Mouse (Mus musculus) liver, embryonic 16.5 days (tissue): ENCODE results near the gene Evpl. TPM values are rescaled to one million over a fixed set of nuclear protein-coding genes. Genes with fewer than 3 reads are reported as not detected.
A peak's percentile ranks its signal among the peaks of the same experiment; 100 is the strongest.

Source experiments
- ATAC-seq: fragments of 200-750 bp; cut with Nextera tagmentation; 2 replicates; pipeline ENCODE4 v1.8.0; 2017; ENCODE audit warnings: low read depth, mild to moderate bottlenecking, moderate number of reproducible peaks, moderate library complexity
- H3K27ac ChIP-seq: fragments of 300-500 bp; sonication (generic); 2 replicates; pipeline ENCODE4 v1.5.1; 2014; ENCODE audit warnings: mild to moderate bottlenecking, low read length
- H3K27me3 ChIP-seq: fragments of 300-500 bp; sonication (generic); 2 replicates; pipeline ENCODE4 v1.6.1; 2014; ENCODE audit warnings: low read depth, low read length, mixed read lengths; ENCODE audit not compliant: control insufficient read depth, insufficient read depth
- H3K36me3 ChIP-seq: fragments of 300-500 bp; sonication (generic); 2 replicates; pipeline ENCODE4 v1.6.1; 2014; ENCODE audit warnings: mild to moderate bottlenecking; ENCODE audit not compliant: control insufficient read depth, insufficient read depth
- H3K4me1 ChIP-seq: fragments of 300-500 bp; sonication (generic); 2 replicates; pipeline ENCODE4 v1.6.1; 2014; ENCODE audit warnings: low read depth, low read length, mixed read lengths; ENCODE audit not compliant: control insufficient read depth
- H3K4me2 ChIP-seq: fragments of 300-500 bp; sonication (generic); 2 replicates; pipeline ENCODE4 v1.6.1; 2014; ENCODE audit warnings: low read depth, low read length, mixed read lengths
- H3K4me3 ChIP-seq: fragments of 300-500 bp; sonication (generic); 2 replicates; pipeline ENCODE4 v1.5.1; 2014; ENCODE audit warnings: low read depth, mild to moderate bottlenecking, low read length
- H3K9ac ChIP-seq: fragments of 300-500 bp; sonication (generic); 2 replicates; pipeline ENCODE4 v1.6.1; 2014; ENCODE audit warnings: low read depth, low read length
- H3K9me3 ChIP-seq: fragments of 300-500 bp; sonication (generic); replicated peaks from 2 replicates; pipeline ENCODE4 v1.6.1; 2016; ENCODE audit warnings: low read length; ENCODE audit not compliant: control insufficient read depth
- WGBS: fragments of 180-500 bp; shearing (Covaris S2); extraction: QIAGEN DNeasy Blood & Tissue Kit; methylation state at CpG from one replicate; pipeline ENCODE4 v1.1.7; 2014; ENCODE audit not compliant: insufficient replicate concordance; 5-methylcytosine and 5-hydroxymethylcytosine counted together
- polyA plus RNA-seq: library from polyadenylated mRNA; unstranded; fragments of >200 nt; fragmentation: Nextera tagmentation; extraction: Ambion mirVana; gene quantifications from 2 replicates; pipeline ENCODE4 v1.2.1, GENCODE M21; 2015

Evpl gene
- polyA plus RNA-seq, 1 experiment from 2014 or later = 0.05 TPM

- peaks cover 30% of the 10 kb centered on the region for H3K4me1 ChIP-seq
- H3K27me3 ChIP-seq = no peaks in the 10 kb centered on the region
- no peak for ATAC-seq
- no peaks in the 10 kb centered on the region for H3K9me3 ChIP-seq
- no peaks in the 10 kb centered on the region; the same call in 1 of the 2 replicates for H3K36me3 ChIP-seq
- peak overlapping the region; percentile 92 for H3K4me3 ChIP-seq
- H3K27ac ChIP-seq = peak overlapping the region; percentile 8
- H3K9ac ChIP-seq = peak overlapping the region; percentile 13; the same call in 1 of the 2 replicates
- peak overlapping the region; percentile 80 for H3K4me2 ChIP-seq
- 70% methylated on average over 6 of the region's 6 CpGs for WGBS
Observed at GRCm38 (mm10) chr11:116197584-116197906, 40.3 kb downstream of the Evpl start.

- Histone ChIP-seq H3K27me3 (no peaks in the 10 kb centered on the region), H3K27ac (peak overlapping the region; percentile 8; the same call in 1 of the 2 replicates), H3K4me1 (peaks cover 30% of the 10 kb centered on the region), H3K9ac (no peak overlapping the region; the same call in 1 of the 2 replicates), H3K4me3 (peak overlapping the region; percentile 92), H3K36me3 (no peaks in the 10 kb centered on the region; the same call in 1 of the 2 replicates), H3K4me2 (peak overlapping the region; percentile 80; the same call in 1 of the 2 replicates), H3K9me3 (no peaks in the 10 kb centered on the region)
- WGBS = 87% methylated on average over 18 of the region's 18 CpGs
- no peak for ATAC-seq
Observed at GRCm38 (mm10) chr11:116196866-116197583, 40.9 kb downstream of the Evpl start.

- H3K27ac ChIP-seq = 0 out of 2 replicates have a peak overlapping the region, but pooled peaks have one; percentile 20
- 59% methylated on average over 3 of the region's 3 CpGs for whole genome bisulfite sequencing
- H3K36me3 ChIP-seq = no peaks in the 10 kb centered on the region; the same call in 1 of the 2 replicates
- H3K27me3 ChIP-seq = no peaks in the 10 kb centered on the region
- H3K9me3 ChIP-seq = no peaks in the 10 kb centered on the region
- peaks cover 29% of the 10 kb centered on the region for H3K4me1 ChIP-seq
- no peak overlapping the region for H3K9ac ChIP-seq
- no peak for ATAC-seq
- H3K4me3 ChIP-seq = no peak overlapping the region; the same call in 1 of the 2 replicates
- H3K4me2 ChIP-seq = peak overlapping the region; percentile 28; the same call in 1 of the 2 replicates
Observed at GRCm38 (mm10) chr11:116196336-116196735, 41.5 kb downstream of the Evpl start.

- WGBS = 15% methylated on average over 5 of the region's 5 CpGs
- Histone ChIP-seq H3K4me3 (0 out of 2 replicates have a peak overlapping the region, but pooled peaks have one; percentile 12), H3K27me3 (no peaks in the 10 kb centered on the region), H3K9ac (no peak overlapping the region; the same call in 1 of the 2 replicates), H3K4me1 (peaks cover 25% of the 10 kb centered on the region), H3K27ac (peak overlapping the region; percentile 43), H3K4me2 (peak overlapping the region; percentile 38), H3K36me3 (no peaks in the 10 kb centered on the region; the same call in 1 of the 2 replicates), H3K9me3 (no peaks in the 10 kb centered on the region)
- no peak; the same call in 1 of the 2 replicates for ATAC-seq
Observed at GRCm38 (mm10) chr11:116195252-116195651, 42.6 kb downstream of the Evpl start.

- no peak for ATAC-seq
- 41% methylated on average over 8 of the region's 8 CpGs for WGBS
- peak overlapping the region; percentile 38 for H3K4me2 ChIP-seq
- H3K27ac ChIP-seq = peak overlapping the region; percentile 43
- 0 out of 2 replicates have a peak overlapping the region, but pooled peaks have one; percentile 12 for H3K4me3 ChIP-seq
- H3K36me3 ChIP-seq = no peaks in the 10 kb centered on the region; the same call in 1 of the 2 replicates
- H3K4me1 ChIP-seq = peaks cover 22% of the 10 kb centered on the region
- no peak overlapping the region for H3K9ac ChIP-seq
- H3K9me3 ChIP-seq = no peaks in the 10 kb centered on the region
- no peaks in the 10 kb centered on the region for H3K27me3 ChIP-seq
Observed at GRCm38 (mm10) chr11:116194619-116195018, 43.3 kb downstream of the Evpl start.

- Histone ChIP-seq H3K4me3 (no peak overlapping the region), H3K36me3 (0 out of 2 replicates have a peak, but pooled peaks cover 6% of the 10 kb centered on the region)
- no peak for ATAC-seq
Observed at GRCm38 (mm10) chr11:116187226-116187930, 50.5 kb downstream of the Evpl start.

GRCm38 (mm10) chr11:116186360-116186759, 51.5 kb downstream of the Evpl start:
- WGBS = 93% methylated on average over 11 of the region's 11 CpGs
- Histone ChIP-seq H3K9me3 (no peaks in the 10 kb centered on the region), H3K4me1 (no peaks in the 10 kb centered on the region), H3K27me3 (no peaks in the 10 kb centered on the region), H3K4me3 (no peak overlapping the region), H3K9ac (no peak overlapping the region), H3K36me3 (0 out of 2 replicates have a peak, but pooled peaks cover 6% of the 10 kb centered on the region), H3K4me2 (no peak overlapping the region), H3K27ac (no peak overlapping the region)
- ATAC-seq = no peak

More at GRCm38 (mm10) chr11:116187226-116187930, 50.5 kb downstream of the Evpl start:
- H3K27ac ChIP-seq = no peak overlapping the region
- no peak overlapping the region for H3K9ac ChIP-seq
- H3K9me3 ChIP-seq = no peaks in the 10 kb centered on the region
- H3K4me2 ChIP-seq = no peak overlapping the region
- 55% methylated on average over 11 of the region's 11 CpGs for WGBS
- no peaks in the 10 kb centered on the region for H3K4me1 ChIP-seq
- no peaks in the 10 kb centered on the region for H3K27me3 ChIP-seq

- WGBS = 74% methylated on average over 3 of the region's 3 CpGs
- Histone ChIP-seq H3K36me3 (0 out of 2 replicates have a peak, but pooled peaks cover 6% of the 10 kb centered on the region), H3K4me3 (no peak overlapping the region), H3K4me2 (no peak overlapping the region), H3K9me3 (no peaks in the 10 kb centered on the region), H3K4me1 (no peaks in the 10 kb centered on the region), H3K27ac (no peak overlapping the region), H3K9ac (no peak overlapping the region), H3K27me3 (no peaks in the 10 kb centered on the region)
- no peak for ATAC-seq
Observed at GRCm38 (mm10) chr11:116185836-116186235, 52.0 kb downstream of the Evpl start.
